Mouse (Mus musculus): ENCODE measurements around the gene Jazf1.

Jazf1 gene

GRCm38 (mm10) chr6:52858911-52859431 is 209.5 kb downstream of the Jazf1 start:
- no peak for DNase-seq (ENCODE audit: low spot score in 2 of 2)

- DNase-seq (ENCODE audit: low spot score in 2 of 2), result no peak
These were observed 215.9 kb downstream of the Jazf1 start for GRCm38 (mm10) chr6:52852404-52853107.

- DNase-seq (ENCODE audit: low spot score in 2 of 2), result no peak
These were observed 216.5 kb downstream of the Jazf1 start for GRCm38 (mm10) chr6:52851975-52852374.

- DNase-seq (ENCODE audit: low spot score in 2 of 2), result peak; percentile 70 to 74
These were observed 217.4 kb downstream of the Jazf1 start for GRCm38 (mm10) chr6:52851019-52851418.

GRCm38 (mm10) chr6:52848199-52848598 is 220.2 kb downstream of the Jazf1 start:
- no peak for DNase-seq (ENCODE audit: low spot score in 2 of 2)

GRCm38 (mm10) chr6:52846314-52846713 is 222.1 kb downstream of the Jazf1 start:
- no peak for DNase-seq (ENCODE audit: low spot score in 2 of 2)

GRCm38 (mm10) chr6:52844741-52845140 is 223.7 kb downstream of the Jazf1 start:
- DNase-seq (ENCODE audit: low spot score in 2 of 2), result no peak

- no peak for DNase-seq (ENCODE audit: low spot score in 2 of 2)
These were observed 225.4 kb downstream of the Jazf1 start for GRCm38 (mm10) chr6:52843027-52843426.

- DNase-seq (ENCODE audit: low spot score in 2 of 2), result no peak
These were observed 225.8 kb downstream of the Jazf1 start for GRCm38 (mm10) chr6:52842598-52842997.

- DNase-seq (ENCODE audit: low spot score in 2 of 2), result no peak
These were observed 226.8 kb downstream of the Jazf1 start for GRCm38 (mm10) chr6:52841611-52842010.

GRCm38 (mm10) chr6:52840589-52841044 is 227.8 kb downstream of the Jazf1 start:
- DNase-seq (ENCODE audit: low spot score in 2 of 2), result no peak

GRCm38 (mm10) chr6:52838691-52839090 is 229.7 kb downstream of the Jazf1 start:
- peak; percentile 67 to 83 for DNase-seq (ENCODE audit: low spot score in 2 of 2)

- DNase-seq (ENCODE audit: low spot score in 2 of 2), result no peak
These were observed 230.6 kb downstream of the Jazf1 start for GRCm38 (mm10) chr6:52837792-52838191.

GRCm38 (mm10) chr6:52836201-52836950 is 232.1 kb downstream of the Jazf1 start:
- no peak for DNase-seq (ENCODE audit: low spot score in 2 of 2)

- DNase-seq (ENCODE audit: low spot score in 2 of 2), result no peak
These were observed 240.6 kb downstream of the Jazf1 start for GRCm38 (mm10) chr6:52827752-52828277.

- peak; percentile 19 to 22 for DNase-seq (ENCODE audit: low spot score in 2 of 2)
These were observed 242.9 kb downstream of the Jazf1 start for GRCm38 (mm10) chr6:52825535-52825934.

GRCm38 (mm10) chr6:52824977-52825482 is 243.4 kb downstream of the Jazf1 start:
- DNase-seq (ENCODE audit: low spot score in 2 of 2), result no peak

GRCm38 (mm10) chr6:52823064-52823463 is 245.4 kb downstream of the Jazf1 start:
- DNase-seq (ENCODE audit: low spot score in 2 of 2), result no peak

GRCm38 (mm10) chr6:52822625-52823024 is 245.8 kb downstream of the Jazf1 start:
- no peak for DNase-seq (ENCODE audit: low spot score in 2 of 2)

- DNase-seq (ENCODE audit: low spot score in 2 of 2), result no peak
These were observed 249.1 kb downstream of the Jazf1 start for GRCm38 (mm10) chr6:52819353-52819752.

GRCm38 (mm10) chr6:52818041-52818440 is 250.4 kb downstream of the Jazf1 start:
- no peak for DNase-seq (ENCODE audit: low spot score in 2 of 2)

- no peak for DNase-seq (ENCODE audit: low spot score in 2 of 2)
These were observed 251.1 kb downstream of the Jazf1 start for GRCm38 (mm10) chr6:52817203-52817874.
